Comparison of ENCODE assay signal across 8 mouse cellular contexts in genomic region chr17:12916588-12917380, GRCm38 (mm10). TPM values are rescaled to one million over a fixed set of nuclear protein-coding genes. Genes with fewer than 3 reads are reported as not detected.
DNase-seq lines count a peak whose midpoint lies in the region; ATAC-seq and TF ChIP-seq lines count a peak whose summit lies in the region.

No protein-coding gene starts in this region.

- no peaks in the 10 kb centered on the region for H3K9me3 ChIP-seq in heart, embryonic 12.5 days (replicated peaks)
- no peaks in the 10 kb centered on the region for H3K9me3 ChIP-seq in forebrain, postnatal 0 days (ENCODE audit: low read length)
- H3K9me3 ChIP-seq in limb, embryonic 14.5 days (ENCODE audit: control insufficient read depth, low read length), result no peaks in the 10 kb centered on the region
- no peaks in the 10 kb centered on the region for H3K9me3 ChIP-seq in midbrain, embryonic 15.5 days

- peaks cover 52% of the 10 kb centered on the region for H3K36me3 ChIP-seq in heart, embryonic 12.5 days
- H3K36me3 ChIP-seq in forebrain, postnatal 0 days (ENCODE audit: insufficient read depth), result peaks cover 51% of the 10 kb centered on the region
- peaks cover 61% of the 10 kb centered on the region for H3K36me3 ChIP-seq in limb, embryonic 14.5 days (ENCODE audit: control insufficient read depth, insufficient read depth, low read length)
- peaks cover 43% of the 10 kb centered on the region for H3K36me3 ChIP-seq in midbrain, embryonic 15.5 days (replicated peaks)

- H3K9ac ChIP-seq in heart, embryonic 12.5 days, result peak overlapping the region; percentile 97
- peak overlapping the region; percentile 99 for H3K9ac ChIP-seq in forebrain, postnatal 0 days
- peak overlapping the region; percentile 99 for H3K9ac ChIP-seq in limb, embryonic 14.5 days (ENCODE audit: low read depth, low read length, severe bottlenecking)
- peak overlapping the region; percentile 84 for H3K9ac ChIP-seq in midbrain, embryonic 15.5 days

- DNase-seq in heart, adult 8-10 months (ENCODE audit: low spot score), result no peak
- DNase-seq in CD4-positive helper T cell, adult 2 months (ENCODE audit: low read depth, low spot score), result peak; percentile 82
- DNase-seq in forebrain, postnatal 0 days, result no peak
- DNase-seq in limb, embryonic 14.5 days (ENCODE audit: low spot score), result peak; percentile 36
- DNase-seq in retina, embryonic 14.5 days (ENCODE audit: low spot score), result no peak

- under 1% methylated on average over 40 of the region's 40 CpGs for WGBS in heart, embryonic 12.5 days
- WGBS in bone marrow, adult 2 months, result under 1% methylated on average over 40 of the region's 40 CpGs
- WGBS in forebrain, postnatal 0 days, result 1% methylated on average over 40 of the region's 40 CpGs
- under 1% methylated on average over 39 of the region's 40 CpGs for WGBS in limb, embryonic 14.5 days
- under 1% methylated on average over 40 of the region's 40 CpGs for WGBS in midbrain, embryonic 15.5 days

- peak; percentile 76 for ATAC-seq in heart, embryonic 12.5 days (ENCODE audit: insufficient number of reproducible peaks, low FRiP score)
- peak; percentile 34 for ATAC-seq in forebrain, postnatal 0 days
- peak; percentile 19 for ATAC-seq in limb, embryonic 14.5 days (ENCODE audit: low FRiP score, low read depth)
- ATAC-seq in midbrain, embryonic 15.5 days (replicated peaks), result peak; percentile 73

- H3K4me2 ChIP-seq in heart, embryonic 12.5 days, result peak overlapping the region; percentile 80
- H3K4me2 ChIP-seq in forebrain, postnatal 0 days (ENCODE audit: low read depth), result peak overlapping the region; percentile 53
- H3K4me2 ChIP-seq in limb, embryonic 14.5 days (replicated peaks; ENCODE audit: low read depth, low read length, severe bottlenecking), result peak overlapping the region; percentile 84
- H3K4me2 ChIP-seq in midbrain, embryonic 15.5 days, result peak overlapping the region; percentile 64

- peak overlapping the region; percentile 89 for H3K27ac ChIP-seq in heart, embryonic 12.5 days (ENCODE audit: poor library complexity, severe bottlenecking)
- peak overlapping the region; percentile 82 for H3K27ac ChIP-seq in bone marrow, adult 2 months (ENCODE audit: control insufficient read depth, insufficient read depth, low read depth, low read length, poor library complexity)
- H3K27ac ChIP-seq in forebrain, postnatal 0 days (ENCODE audit: low read depth, low read length), result peak overlapping the region; percentile 91
- H3K27ac ChIP-seq in limb, embryonic 14.5 days (replicated peaks; ENCODE audit: low read depth, low read length), result peak overlapping the region; percentile 93
- H3K27ac ChIP-seq in midbrain, embryonic 15.5 days, result peak overlapping the region; percentile 86

- no peak for TF ChIP-seq CTCF in bone marrow, adult 2 months (IDR thresholded peaks at IDR 0.05; ENCODE audit: control insufficient read depth, insufficient read depth, low read length)
- TF ChIP-seq CTCF in forebrain, postnatal 0 days (IDR thresholded peaks at IDR 0.05; ENCODE audit: low read depth), result no peak

- TF ChIP-seq POLR2A in bone marrow, adult 2 months (IDR thresholded peaks at IDR 0.05; ENCODE audit: borderline replicate concordance, control insufficient read depth, low read depth, low read length), result no peak; the same call in 1 of the 2 replicates
- TF ChIP-seq POLR2A in limb, embryonic 14.5 days (IDR thresholded peaks at IDR 0.05; ENCODE audit: borderline replicate concordance, extremely low read depth, insufficient read depth, insufficient read length), result no peak

- no peaks in the 10 kb centered on the region for H3K27me3 ChIP-seq in heart, embryonic 12.5 days (replicated peaks)
- no peaks in the 10 kb centered on the region for H3K27me3 ChIP-seq in forebrain, postnatal 0 days (ENCODE audit: insufficient read depth, low read length)
- H3K27me3 ChIP-seq in limb, embryonic 14.5 days (ENCODE audit: control insufficient read depth, insufficient read depth, low read length), result no peaks in the 10 kb centered on the region
- H3K27me3 ChIP-seq in midbrain, embryonic 15.5 days (replicated peaks), result no peaks in the 10 kb centered on the region

- H3K4me1 ChIP-seq in heart, embryonic 12.5 days (replicated peaks), result peaks cover 3% of the 10 kb centered on the region; the same call in 1 of the 2 replicates
- no peaks in the 10 kb centered on the region for H3K4me1 ChIP-seq in bone marrow, adult 2 months (ENCODE audit: control insufficient read depth, insufficient read depth, low read length)
- 0 out of 2 replicates have a peak, but pooled peaks cover 4% of the 10 kb centered on the region for H3K4me1 ChIP-seq in forebrain, postnatal 0 days (ENCODE audit: insufficient read depth)
- H3K4me1 ChIP-seq in limb, embryonic 14.5 days (ENCODE audit: control insufficient read depth, insufficient read depth, low read length), result peaks cover 9% of the 10 kb centered on the region; the same call in 1 of the 2 replicates
- peaks cover 21% of the 10 kb centered on the region for H3K4me1 ChIP-seq in midbrain, embryonic 15.5 days

- H3K4me3 ChIP-seq in heart, embryonic 12.5 days, result peak overlapping the region; percentile 88
- peak overlapping the region; percentile 94 for H3K4me3 ChIP-seq in bone marrow, adult 2 months (replicated peaks; ENCODE audit: control insufficient read depth, low read depth, low read length)
- H3K4me3 ChIP-seq in forebrain, postnatal 0 days (ENCODE audit: low read depth, low read length), result peak overlapping the region; percentile 70
- peak overlapping the region; percentile 94 for H3K4me3 ChIP-seq in limb, embryonic 14.5 days (replicated peaks; ENCODE audit: low read length)
- peak overlapping the region; percentile 62 for H3K4me3 ChIP-seq in midbrain, embryonic 15.5 days

RNA-seq across cellular contexts. Expression of gene Mrpl18, which starts 0.6 kb away (rescaled TPM):
- polyA plus RNA-seq in heart, embryonic 12.5 days (2016; fragmentation: Nextera tagmentation; extraction: Ambion mirVana), result 181 and 187 TPM in 2 replicates
- 100 to 1,000 TPM; 161 to 175 (median 169) TPM for total RNA-seq in heart, adult 8-10 months (2022)
- 34.1 and 37.8 TPM in 2 replicates for polyA plus RNA-seq in bone marrow, adult 2 months (2011; ENCODE audit: insufficient read depth, insufficient read length, low replicate concordance, missing spikeins)
- total RNA-seq in forebrain, postnatal 0 days (2014; rRNA removed), result 45.7 and 56.9 TPM in 2 replicates
- polyA plus RNA-seq in forebrain, postnatal 0 days (2015; fragmentation: Nextera tagmentation; extraction: Ambion mirVana), result 86.5 and 104 TPM in 2 replicates
- polyA plus RNA-seq in limb, embryonic 14.5 days (2012; rRNA removed), result 47.4 and 66.4 TPM in 2 replicates
- polyA plus RNA-seq in limb, embryonic 14.5 days (2014; fragmentation: Nextera tagmentation; extraction: Ambion mirVana), result 127 and 135 TPM in 2 replicates
- 113 and 129 TPM in 2 replicates for polyA plus RNA-seq in midbrain, embryonic 15.5 days (2015; fragmentation: Nextera tagmentation; extraction: Ambion mirVana)

RNA-seq across cellular contexts. Expression of gene Tcp1, which starts 1.3 kb away (rescaled TPM):
- 410 and 430 TPM in 2 replicates for polyA plus RNA-seq in heart, embryonic 12.5 days (2016; fragmentation: Nextera tagmentation; extraction: Ambion mirVana)
- 100 to 1,000 TPM; 173 to 191 (median 185) TPM for total RNA-seq in heart, adult 8-10 months (2022)
- polyA plus RNA-seq in bone marrow, adult 2 months (2011; ENCODE audit: insufficient read depth, insufficient read length, low replicate concordance, missing spikeins), result 120 and 188 TPM in 2 replicates
- total RNA-seq in forebrain, postnatal 0 days (2014; rRNA removed), result 409 and 432 TPM in 2 replicates
- polyA plus RNA-seq in forebrain, postnatal 0 days (2015; fragmentation: Nextera tagmentation; extraction: Ambion mirVana), result 375 and 418 TPM in 2 replicates
- 184 and 212 TPM in 2 replicates for polyA plus RNA-seq in limb, embryonic 14.5 days (2012; rRNA removed)
- 386 and 395 TPM in 2 replicates for polyA plus RNA-seq in limb, embryonic 14.5 days (2014; fragmentation: Nextera tagmentation; extraction: Ambion mirVana)
- 325 and 344 TPM in 2 replicates for polyA plus RNA-seq in midbrain, embryonic 15.5 days (2015; fragmentation: Nextera tagmentation; extraction: Ambion mirVana)

RNA-seq across cellular contexts. Expression of gene Pnldc1, which starts 6.8 kb away (rescaled TPM):
- 0.51 and 1.1 TPM in 2 replicates for polyA plus RNA-seq in heart, embryonic 12.5 days (2016; fragmentation: Nextera tagmentation; extraction: Ambion mirVana)
- under 1 TPM; 0.30 to 0.94 (median 0.54) TPM for total RNA-seq in heart, adult 8-10 months (2022)
- polyA plus RNA-seq in bone marrow, adult 2 months (2011; ENCODE audit: insufficient read depth, insufficient read length, low replicate concordance, missing spikeins), result 3.7 and 8.6 TPM in 2 replicates
- total RNA-seq in forebrain, postnatal 0 days (2014; rRNA removed), result 0.38 and 0.90 TPM in 2 replicates
- polyA plus RNA-seq in forebrain, postnatal 0 days (2015; fragmentation: Nextera tagmentation; extraction: Ambion mirVana), result 1.0 and 1.2 TPM in 2 replicates
- 5.1 and 5.3 TPM in 2 replicates for polyA plus RNA-seq in limb, embryonic 14.5 days (2012; rRNA removed)
- polyA plus RNA-seq in limb, embryonic 14.5 days (2014; fragmentation: Nextera tagmentation; extraction: Ambion mirVana), result 2.4 and 3.4 TPM in 2 replicates
- polyA plus RNA-seq in midbrain, embryonic 15.5 days (2015; fragmentation: Nextera tagmentation; extraction: Ambion mirVana), result 1.6 and 2.2 TPM in 2 replicates

RNA-seq across cellular contexts. Expression of gene Acat3, which starts 23.6 kb away (rescaled TPM):
- polyA plus RNA-seq in heart, embryonic 12.5 days (2016; fragmentation: Nextera tagmentation; extraction: Ambion mirVana), result 0.57 and 0.61 TPM in 2 replicates
- under 1 TPM in 1 of 4 experiments, not detected in 3; 0.12 TPM for total RNA-seq in heart, adult 8-10 months (2022)
- 0.75 and 1.2 TPM in 2 replicates for polyA plus RNA-seq in bone marrow, adult 2 months (2011; ENCODE audit: insufficient read depth, insufficient read length, low replicate concordance, missing spikeins)
- total RNA-seq in forebrain, postnatal 0 days (2014; rRNA removed), result 1.3 and 1.5 TPM in 2 replicates
- polyA plus RNA-seq in forebrain, postnatal 0 days (2015; fragmentation: Nextera tagmentation; extraction: Ambion mirVana), result 0.21 and 0.85 TPM in 2 replicates
- polyA plus RNA-seq in limb, embryonic 14.5 days (2012; rRNA removed), result 0.33 and 0.81 TPM in 2 replicates
- polyA plus RNA-seq in limb, embryonic 14.5 days (2014; fragmentation: Nextera tagmentation; extraction: Ambion mirVana), result 0.47 and 1.1 TPM in 2 replicates
- polyA plus RNA-seq in midbrain, embryonic 15.5 days (2015; fragmentation: Nextera tagmentation; extraction: Ambion mirVana), result 1.2 and 1.9 TPM in 2 replicates

RNA-seq across cellular contexts. Expression of gene Mrgprh, which starts 41.0 kb away (rescaled TPM):
- polyA plus RNA-seq in heart, embryonic 12.5 days (2016; fragmentation: Nextera tagmentation; extraction: Ambion mirVana), result not detected in 2 replicates
- 1 to 10 TPM; 5.0 to 7.4 (median 6.5) TPM for total RNA-seq in heart, adult 8-10 months (2022)
- polyA plus RNA-seq in bone marrow, adult 2 months (2011; ENCODE audit: insufficient read depth, insufficient read length, low replicate concordance, missing spikeins), result not detected in 2 replicates
- total RNA-seq in forebrain, postnatal 0 days (2014; rRNA removed), result not detected in 2 replicates
- not detected in 2 replicates for polyA plus RNA-seq in forebrain, postnatal 0 days (2015; fragmentation: Nextera tagmentation; extraction: Ambion mirVana)
- polyA plus RNA-seq in limb, embryonic 14.5 days (2012; rRNA removed), result 0.38 and 0.73 TPM in 2 replicates
- polyA plus RNA-seq in limb, embryonic 14.5 days (2014; fragmentation: Nextera tagmentation; extraction: Ambion mirVana), result 0.10 and 0.14 TPM in 2 replicates
- not detected in 2 replicates for polyA plus RNA-seq in midbrain, embryonic 15.5 days (2015; fragmentation: Nextera tagmentation; extraction: Ambion mirVana)

Comparison
In these comparisons a context has a peak if more than half of its experiments do, and no peak if none do; other contexts are left out.
1. ATAC-seq: peak in every context shown above with its lines; median percentile 76 in heart, embryonic 12.5 days; 73 in midbrain, embryonic 15.5 days; 34 in forebrain, postnatal 0 days; 19 in limb, embryonic 14.5 days.
2. DNase-seq: peak in CD4-positive helper T cell, adult 2 months (single experiment) and limb, embryonic 14.5 days (single experiment); none in heart, adult 8-10 months (single experiment), forebrain, postnatal 0 days (single experiment) and retina, embryonic 14.5 days (single experiment).
3. Peak in every context shown above with its lines, with median percentiles within 50 percentile points of each other: H3K27ac ChIP-seq, H3K4me2 ChIP-seq, H3K4me3 ChIP-seq and H3K9ac ChIP-seq.